Mouse (Mus musculus) embryonic facial prominence, embryonic 10.5 days (tissue): ENCODE data around the gene Tacc2. TPM values are rescaled to one million over a fixed set of nuclear protein-coding genes. Genes with fewer than 3 reads are reported as not detected.

ENCODE experiments used
- DNase-seq: peaks from one replicate; pipeline ENCODE4 v3.0.0-alpha.2; 2017; ENCODE audit warnings: low spot score
- H3K27ac ChIP-seq: fragments of 300-500 bp; sonication (generic); replicated peaks from 2 replicates; pipeline ENCODE4 v1.5.1; 2016; ENCODE audit warnings: mild to moderate bottlenecking
- H3K27me3 ChIP-seq: fragments of 300-500 bp; sonication (generic); replicated peaks from 2 replicates; pipeline ENCODE4 v1.6.1; 2016; ENCODE audit warnings: low read depth, mild to moderate bottlenecking; ENCODE audit not compliant: poor library complexity, severe bottlenecking
- H3K36me3 ChIP-seq: fragments of 300-500 bp; sonication (generic); replicated peaks from 2 replicates; pipeline ENCODE4 v1.6.1; 2016; ENCODE audit warnings: mild to moderate bottlenecking, moderate library complexity
- H3K4me1 ChIP-seq: fragments of 300-500 bp; sonication (generic); 2 replicates; pipeline ENCODE4 v1.6.1; 2016
- H3K4me3 ChIP-seq: fragments of 300-500 bp; sonication (generic); 2 replicates; pipeline ENCODE4 v1.5.1; 2016; ENCODE audit warnings: mild to moderate bottlenecking, moderate library complexity
- H3K9me3 ChIP-seq: fragments of 300-500 bp; sonication (generic); 2 replicates; pipeline ENCODE4 v1.6.1; 2016; ENCODE audit warnings: mild to moderate bottlenecking
- WGBS: fragments of 180-500 bp; shearing (Covaris S2); methylation state at CpG from one replicate; pipeline ENCODE4 v1.1.7; 2016; 5-methylcytosine and 5-hydroxymethylcytosine counted together
- polyA plus RNA-seq: library from polyadenylated mRNA; unstranded; fragments of >200 nt; fragmentation: Nextera tagmentation; extraction: Ambion mirVana; gene quantifications from 2 replicates; pipeline ENCODE4 v1.2.1, GENCODE M21; 2016

The Tacc2 gene
- polyA plus RNA-seq, 1 experiment from 2014 or later, result 49.6 TPM

DNA sequence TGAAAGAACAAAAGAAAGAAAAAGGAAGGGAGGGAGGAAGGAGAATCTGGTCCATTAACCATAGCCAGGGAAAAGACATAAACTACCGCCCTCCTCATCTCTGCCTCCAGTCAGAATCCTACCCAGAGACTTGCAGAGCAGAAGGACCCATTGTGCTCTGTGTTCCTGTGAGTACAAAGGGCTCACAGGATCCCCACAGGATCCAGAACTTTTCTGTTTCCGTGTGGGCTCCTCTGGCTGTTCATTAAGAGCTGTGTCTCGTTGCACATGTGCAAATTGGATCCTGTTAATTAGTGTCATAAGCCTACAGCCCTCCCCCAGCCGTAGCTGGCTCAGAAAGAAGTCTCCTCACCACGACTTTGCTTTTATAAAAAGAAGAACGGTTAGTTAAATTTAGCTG, 155.7 kb downstream of the Tacc2 start:
- H3K36me3 ChIP-seq, result peaks cover 89% of the 10 kb centered on the region
- H3K27ac ChIP-seq, result no peak overlapping the region
- no peaks in the 10 kb centered on the region for H3K27me3 ChIP-seq
- H3K4me3 ChIP-seq, result no peak overlapping the region
- no peaks in the 10 kb centered on the region for H3K4me1 ChIP-seq
- 66% methylated on average over 6 of the region's 6 CpGs for WGBS
- no peak for DNase-seq
- H3K9me3 ChIP-seq, result no peaks in the 10 kb centered on the region

DNA sequence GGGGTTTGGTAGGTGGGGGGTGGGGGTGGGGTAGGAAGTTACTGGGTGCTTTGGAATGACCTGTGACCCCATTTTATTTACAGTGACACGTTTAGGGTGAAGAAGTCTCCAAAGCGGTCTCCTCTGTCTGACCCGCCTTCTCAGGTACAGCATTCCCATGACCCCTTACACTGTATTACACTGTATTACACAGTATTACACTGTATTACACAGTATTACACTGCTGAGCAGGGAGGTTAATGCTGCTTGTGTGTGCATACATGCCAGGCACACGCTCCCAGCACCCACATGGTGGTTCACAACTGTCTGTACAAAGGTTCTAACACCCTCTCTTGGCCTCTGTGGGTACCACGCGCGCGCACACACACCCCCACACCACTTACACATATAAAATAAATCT, 156.2 kb downstream of the Tacc2 start:
- 92% methylated on average over 8 of the region's 8 CpGs for WGBS
- Histone ChIP-seq H3K4me1 (no peaks in the 10 kb centered on the region), H3K27me3 (no peaks in the 10 kb centered on the region), H3K36me3 (peaks cover 89% of the 10 kb centered on the region), H3K9me3 (no peaks in the 10 kb centered on the region), H3K27ac (no peak overlapping the region), H3K4me3 (no peak overlapping the region)
- no peak for DNase-seq

DNA sequence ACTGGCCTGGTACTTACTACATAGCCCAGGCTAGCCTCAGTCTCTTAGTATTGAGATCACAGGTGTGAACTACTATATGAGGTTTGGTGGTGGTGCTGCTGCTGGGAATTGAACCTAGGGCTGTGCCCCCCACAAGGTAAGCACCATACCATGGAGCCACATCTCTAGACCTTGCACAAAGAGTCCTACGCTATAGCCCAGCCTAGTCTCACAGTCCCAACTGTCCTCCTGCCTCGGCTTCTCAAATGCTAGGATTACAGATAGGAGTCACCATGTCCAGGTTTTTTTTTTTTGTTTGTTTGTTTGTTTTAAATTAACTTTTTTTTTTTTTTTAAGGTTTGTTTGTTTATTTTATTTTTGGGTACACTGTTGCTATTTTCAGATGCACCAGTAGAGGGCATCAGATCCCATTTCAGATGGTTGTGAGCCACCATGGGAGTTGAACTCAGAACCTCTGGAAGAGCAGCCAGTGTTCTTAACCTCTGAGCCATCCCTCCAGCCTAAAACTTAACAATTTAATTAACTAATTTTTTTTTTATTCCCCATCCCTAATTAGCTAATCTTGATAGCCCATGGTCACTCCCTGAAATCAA, 157.1 kb downstream of the Tacc2 start:
- Histone ChIP-seq H3K27ac (no peak overlapping the region), H3K9me3 (no peaks in the 10 kb centered on the region), H3K36me3 (peaks cover 89% of the 10 kb centered on the region), H3K27me3 (no peaks in the 10 kb centered on the region), H3K4me1 (no peaks in the 10 kb centered on the region), H3K4me3 (no peak overlapping the region)
- no peak for DNase-seq
- 95% methylated on average over 2 of the region's 2 CpGs for WGBS

DNA sequence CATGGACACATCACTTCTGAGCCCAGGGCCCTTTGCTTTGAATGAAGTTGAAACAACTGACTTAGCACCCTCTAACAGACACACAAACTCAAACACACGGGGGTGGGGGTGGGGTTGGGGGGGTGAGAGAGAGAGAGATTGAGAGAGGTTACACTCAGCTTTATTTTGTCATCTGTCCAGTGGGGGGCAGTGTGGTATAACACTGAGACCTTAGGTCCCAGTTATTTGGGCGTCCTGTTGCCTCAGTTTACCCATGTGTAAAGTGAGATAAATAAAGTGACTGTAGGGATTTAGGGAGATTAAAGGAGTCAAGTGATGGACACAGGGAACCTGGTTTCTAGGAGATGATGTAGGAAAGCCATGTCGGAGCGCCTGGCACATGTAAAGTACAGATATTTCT, 163.9 kb downstream of the Tacc2 start:
- no peak for DNase-seq

DNA sequence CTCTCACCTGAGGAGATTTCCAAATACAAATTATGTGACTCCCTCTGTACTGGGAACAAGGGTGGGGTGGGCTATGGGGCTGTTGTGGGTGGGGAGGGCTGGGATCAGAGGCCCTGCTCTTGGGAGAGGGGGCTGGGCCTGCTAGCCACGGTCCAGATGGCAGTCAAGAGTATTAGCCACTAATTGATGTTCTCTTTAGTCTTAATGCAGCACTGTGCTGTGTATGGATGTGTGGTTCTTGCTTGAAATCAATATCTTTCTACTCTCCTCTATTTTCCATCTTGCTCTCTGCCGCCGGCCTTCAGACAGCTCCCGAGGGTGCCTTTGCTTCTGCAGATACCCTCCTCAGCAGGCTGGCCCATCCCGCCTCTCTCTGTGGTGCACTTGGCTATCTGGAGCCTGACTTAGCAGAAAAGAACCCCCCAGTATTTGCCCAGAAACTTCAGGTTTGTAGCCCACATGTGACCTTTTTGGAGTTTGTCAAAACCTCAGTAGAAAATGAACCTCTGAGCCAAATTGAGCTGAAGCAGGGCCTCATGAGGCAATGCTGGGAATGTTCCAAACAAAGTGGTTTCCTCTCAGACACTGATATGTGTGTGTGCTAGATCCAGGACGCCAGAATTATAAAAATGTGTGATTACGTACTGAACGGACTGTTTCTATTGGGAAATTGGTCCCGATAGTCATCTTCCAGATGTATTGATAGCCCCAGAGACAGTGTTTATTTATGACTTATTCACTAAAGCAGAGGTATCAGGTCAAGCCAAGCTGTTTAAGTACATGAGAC, 166.2 kb downstream of the Tacc2 start:
- Histone ChIP-seq H3K4me3 (no peak overlapping the region), H3K36me3 (peaks cover 100% of the 10 kb centered on the region), H3K27me3 (no peaks in the 10 kb centered on the region), H3K27ac (no peak overlapping the region), H3K9me3 (no peaks in the 10 kb centered on the region), H3K4me1 (no peaks in the 10 kb centered on the region)
- DNase-seq, result no peak
- WGBS, result 90% methylated on average over 9 of the region's 9 CpGs

More for the DNA sequence above, 163.9 kb downstream of the Tacc2 start:
- Histone ChIP-seq H3K4me1 (no peaks in the 10 kb centered on the region), H3K27ac (no peak overlapping the region), H3K27me3 (no peaks in the 10 kb centered on the region), H3K36me3 (peaks cover 100% of the 10 kb centered on the region), H3K4me3 (no peak overlapping the region), H3K9me3 (no peaks in the 10 kb centered on the region)
- WGBS, result 86% methylated on average over 4 of the region's 4 CpGs

DNA sequence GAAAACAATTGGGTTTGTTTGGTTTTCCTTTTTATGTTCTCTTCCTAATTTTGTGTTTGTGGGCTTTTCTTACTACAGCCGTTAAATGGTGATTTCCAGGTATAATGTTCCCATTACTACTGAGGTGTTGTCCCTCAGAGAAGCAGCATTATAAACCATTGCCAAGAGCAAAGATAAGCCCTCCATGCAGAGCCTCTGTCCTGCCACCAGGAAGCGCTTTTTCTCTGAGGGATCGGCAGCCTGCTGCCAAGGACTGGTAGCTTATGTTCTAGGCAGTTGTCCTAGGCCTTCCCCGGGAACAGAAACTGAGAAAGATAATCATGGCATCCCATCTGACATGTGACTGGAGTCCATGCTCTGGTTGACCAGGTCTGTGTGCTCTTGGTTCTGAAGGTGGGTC, 171.9 kb downstream of the Tacc2 start:
- 96% methylated on average over 4 of the region's 4 CpGs for WGBS

DNA sequence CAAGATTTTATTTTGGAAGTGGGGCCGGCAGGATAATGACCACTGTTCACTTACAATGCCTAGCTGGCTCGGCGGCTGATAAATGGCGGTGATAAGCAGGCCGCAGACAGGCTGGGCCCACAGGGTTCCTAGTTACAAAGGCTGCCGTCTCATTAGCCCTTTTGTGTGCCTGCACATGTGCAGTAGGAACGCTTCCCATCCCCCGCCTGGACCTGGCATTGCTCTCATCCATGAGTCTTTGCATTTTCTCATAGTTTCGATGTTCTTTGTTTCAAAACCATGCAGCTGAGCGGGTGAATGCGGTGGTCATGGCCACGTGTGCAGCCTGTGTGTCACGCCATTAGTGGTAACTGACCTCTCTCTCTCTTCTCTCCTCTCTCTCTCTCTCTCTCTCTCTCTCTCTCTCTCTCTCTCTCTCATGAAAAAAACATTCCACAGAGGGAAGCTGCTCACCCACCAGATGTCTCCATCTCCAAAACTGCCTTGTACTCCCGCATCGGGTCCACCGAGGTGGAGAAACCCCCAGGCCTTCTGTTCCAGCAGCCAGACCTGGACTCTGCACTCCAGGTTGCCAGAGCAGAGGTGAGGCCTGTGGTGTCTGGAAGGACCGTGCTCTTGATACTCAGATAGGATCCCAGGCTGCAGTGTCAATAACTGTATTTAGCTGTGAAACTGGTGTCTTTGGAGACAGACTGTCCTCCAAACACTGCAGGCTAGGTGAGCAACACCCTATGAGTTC, 173.7 kb downstream of the Tacc2 start:
- Histone ChIP-seq H3K27me3 (no peaks in the 10 kb centered on the region), H3K4me3 (no peak overlapping the region), H3K27ac (peak overlapping the region; percentile 84), H3K36me3 (peaks cover 97% of the 10 kb centered on the region), H3K4me1 (peaks cover 27% of the 10 kb centered on the region), H3K9me3 (no peaks in the 10 kb centered on the region)
- 62% methylated on average over 17 of the region's 17 CpGs for WGBS
- DNase-seq, result peak; percentile 60

More for the DNA sequence above, 171.9 kb downstream of the Tacc2 start:
- DNase-seq, result no peak
- Histone ChIP-seq H3K36me3 (peaks cover 97% of the 10 kb centered on the region), H3K27me3 (no peaks in the 10 kb centered on the region), H3K4me3 (no peak overlapping the region), H3K27ac (no peak overlapping the region; the same call in 1 of the 2 replicates), H3K4me1 (peaks cover 27% of the 10 kb centered on the region), H3K9me3 (no peaks in the 10 kb centered on the region)

DNA sequence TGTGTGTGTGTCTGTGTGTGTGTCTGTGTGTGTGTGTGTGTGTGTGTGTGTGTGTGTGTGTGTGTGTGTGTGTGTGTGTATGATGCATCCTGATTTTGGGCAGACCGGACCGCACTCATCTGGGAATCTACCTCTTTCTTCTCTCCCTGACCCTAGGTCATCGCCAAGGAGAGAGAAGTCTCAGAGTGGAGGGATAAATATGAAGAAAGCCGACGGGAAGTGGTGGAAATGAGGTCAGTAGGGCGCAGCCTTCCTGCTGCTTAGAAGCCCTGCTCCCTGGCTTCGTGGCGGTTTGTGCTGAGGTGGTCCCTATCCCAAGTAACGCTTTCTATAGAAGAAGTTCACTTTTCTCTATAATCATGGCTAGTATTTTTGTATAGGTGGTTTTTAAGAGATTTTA, 174.4 kb downstream of the Tacc2 start:
- no peak overlapping the region for H3K4me3 ChIP-seq
- peak overlapping the region; percentile 84; the same call in 1 of the 2 replicates for H3K27ac ChIP-seq
- H3K9me3 ChIP-seq, result no peaks in the 10 kb centered on the region
- no peaks in the 10 kb centered on the region for H3K27me3 ChIP-seq
- WGBS, result 61% methylated on average over 9 of the region's 9 CpGs
- H3K4me1 ChIP-seq, result peaks cover 27% of the 10 kb centered on the region
- peaks cover 97% of the 10 kb centered on the region for H3K36me3 ChIP-seq
- DNase-seq, result no peak

DNA sequence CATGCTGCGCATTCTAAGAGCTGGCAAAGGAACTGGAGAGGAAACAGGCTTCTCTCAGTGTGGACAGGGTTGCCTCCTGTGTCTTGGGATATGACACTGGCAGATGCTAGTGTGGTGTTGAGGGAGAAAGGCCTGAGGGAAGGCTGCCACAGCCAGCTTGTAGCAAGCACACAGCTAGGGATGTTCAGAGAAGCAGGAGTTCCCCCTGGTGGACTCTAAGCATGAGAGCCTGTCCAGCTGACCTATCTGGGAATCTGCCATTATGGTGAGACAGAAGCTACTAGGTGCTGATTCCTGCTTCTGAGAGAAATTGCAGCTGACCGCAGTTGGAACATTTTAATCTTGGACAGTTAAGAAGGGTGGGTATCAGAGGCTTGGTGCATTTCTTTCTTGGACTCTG, 177.6 kb downstream of the Tacc2 start:
- WGBS, result 93% methylated on average over 2 of the region's 2 CpGs
- DNase-seq, result no peak
- peaks cover 98% of the 10 kb centered on the region for H3K36me3 ChIP-seq
- H3K9me3 ChIP-seq, result no peaks in the 10 kb centered on the region
- no peak overlapping the region for H3K4me3 ChIP-seq
- H3K27ac ChIP-seq, result no peak overlapping the region
- peaks cover 20% of the 10 kb centered on the region for H3K4me1 ChIP-seq
- H3K27me3 ChIP-seq, result no peaks in the 10 kb centered on the region

DNA sequence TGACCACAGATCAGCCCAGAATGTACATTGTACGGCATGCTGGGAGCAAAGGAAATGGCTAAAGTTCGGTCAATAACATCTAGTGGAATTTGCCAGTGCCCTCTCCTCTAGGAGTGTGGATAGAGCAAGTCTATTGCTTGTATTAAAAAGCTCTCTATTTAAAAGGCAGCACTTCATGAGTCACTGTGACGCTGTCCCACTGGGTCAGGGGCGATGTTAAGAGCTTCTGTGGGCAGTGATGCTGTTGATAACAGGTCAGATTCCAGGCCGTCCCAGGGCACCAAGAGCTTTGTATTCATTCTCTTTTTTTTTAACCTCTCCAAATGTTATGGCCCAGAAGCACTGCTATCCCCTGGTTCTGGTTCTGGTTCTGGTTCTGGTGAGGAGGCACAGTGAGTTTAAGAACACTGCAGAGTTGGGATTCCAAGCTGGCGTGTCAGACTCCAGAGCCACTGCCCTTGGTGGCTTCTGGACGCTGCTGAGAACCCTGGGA, 179.2 kb downstream of the Tacc2 start:
- H3K27me3 ChIP-seq, result no peaks in the 10 kb centered on the region
- H3K36me3 ChIP-seq, result peaks cover 98% of the 10 kb centered on the region
- no peak overlapping the region for H3K27ac ChIP-seq
- 83% methylated on average over 7 of the region's 7 CpGs for WGBS
- DNase-seq, result no peak
- no peak overlapping the region for H3K4me3 ChIP-seq
- no peaks in the 10 kb centered on the region for H3K9me3 ChIP-seq
- H3K4me1 ChIP-seq, result peaks cover 4% of the 10 kb centered on the region

DNA sequence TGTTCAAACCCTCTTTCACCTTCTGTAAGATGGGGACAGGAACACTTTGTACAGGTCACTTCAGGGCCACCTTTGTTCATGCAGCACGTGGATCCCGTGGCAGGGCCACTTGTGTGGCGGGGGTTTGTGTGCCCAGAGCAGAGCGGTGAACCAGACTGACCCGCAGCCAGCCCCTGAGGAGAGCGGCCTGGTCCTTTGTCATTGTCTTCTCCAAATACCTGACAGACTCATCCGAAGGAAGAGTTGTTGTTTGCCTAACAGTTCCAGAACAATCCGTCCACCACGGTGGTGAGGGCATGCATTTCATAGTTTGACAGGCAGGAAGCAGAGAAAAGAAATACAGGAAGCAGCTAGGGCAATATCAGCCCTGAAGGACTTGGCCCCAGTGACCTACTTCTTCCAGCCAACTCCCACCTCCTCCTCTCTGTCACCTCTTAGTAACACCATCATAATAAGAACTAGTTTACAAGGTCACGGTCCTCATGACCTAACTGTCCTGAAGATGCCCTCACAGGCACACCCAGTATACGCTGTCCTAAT, 180.2 kb downstream of the Tacc2 start:
- Histone ChIP-seq H3K36me3 (peaks cover 88% of the 10 kb centered on the region), H3K27me3 (no peaks in the 10 kb centered on the region), H3K27ac (no peak overlapping the region), H3K4me3 (no peak overlapping the region), H3K4me1 (peaks cover 4% of the 10 kb centered on the region), H3K9me3 (no peaks in the 10 kb centered on the region)
- no peak for DNase-seq
- WGBS, result 86% methylated on average over 11 of the region's 11 CpGs

DNA sequence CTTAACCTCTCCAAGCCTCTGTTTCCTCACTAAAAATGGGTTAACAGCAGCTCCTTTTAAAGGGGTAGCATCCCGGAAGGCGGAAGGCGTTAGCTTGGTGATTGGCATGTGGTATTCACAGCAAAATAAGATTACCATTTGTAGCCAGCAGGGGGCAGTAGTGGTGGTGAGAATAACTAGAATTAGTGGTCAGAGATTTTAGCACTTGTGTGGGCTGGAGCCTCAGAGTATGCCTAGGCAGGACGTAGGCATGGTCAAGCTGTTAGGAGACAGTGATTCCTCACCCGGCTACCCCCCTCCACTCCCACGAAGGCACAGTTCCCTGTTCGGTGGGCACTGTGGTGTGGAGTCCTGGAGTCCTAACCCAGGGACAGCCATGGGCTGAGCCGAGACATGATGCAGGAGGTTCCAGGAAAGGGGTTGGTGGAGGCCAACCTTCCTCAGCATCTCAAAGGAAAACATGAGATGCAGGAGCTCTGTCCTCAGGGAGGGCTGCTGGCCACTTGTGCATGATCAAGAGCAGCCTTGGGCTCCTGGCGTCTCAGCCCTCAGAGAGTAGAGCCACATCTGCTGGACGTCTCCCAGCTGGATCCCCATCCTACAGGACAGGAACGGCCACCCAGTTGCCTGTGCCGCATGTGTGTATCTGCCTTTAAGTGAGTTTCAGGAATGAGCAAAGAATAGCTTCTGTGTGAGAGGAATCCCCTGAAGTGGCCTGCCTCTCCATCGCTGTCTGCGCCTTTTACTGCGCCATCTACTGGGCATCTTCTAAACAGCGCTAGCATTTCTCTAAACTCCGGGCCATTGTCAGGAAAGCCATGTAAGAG, 185.0 kb downstream of the Tacc2 start:
- Histone ChIP-seq H3K36me3 (peaks cover 73% of the 10 kb centered on the region), H3K9me3 (no peaks in the 10 kb centered on the region), H3K27me3 (no peaks in the 10 kb centered on the region), H3K4me1 (peaks cover 6% of the 10 kb centered on the region), H3K4me3 (no peak overlapping the region), H3K27ac (peak overlapping the region; percentile 54; the same call in 1 of the 2 replicates)
- DNase-seq, result peak; percentile 75
- 42% methylated on average over 17 of the region's 17 CpGs for WGBS
